Mouse (Mus musculus): ENCODE data around the gene Bmp7. TPM values are rescaled to one million over a fixed set of nuclear protein-coding genes. Genes with fewer than 3 reads are reported as not detected.

The Bmp7 gene
- polyA plus RNA-seq (2012; rRNA removed) = 1.4 TPM in 2 replicates

GRCm38 (mm10) chr2:172940003-172940798 is at the start of gene Bmp7:
Gene Bmp7, minus strand, starts transcription at chr2:172940321.

GRCm38 (mm10) chr2:172977409-172978130 is 37.4 kb upstream of the Bmp7 start, which contains the start of gene Spo11:
Gene Spo11, plus strand, starts transcription at chr2:172977700.

Other genes with a start within 250 kb of the Bmp7 start
- 0.01 TPM in 2 replicates for gene Spo11, start 37.4 kb upstream of the Bmp7 start, polyA plus RNA-seq (2012; rRNA removed)
- 43.2 and 47.6 TPM in 2 replicates for gene Rae1, start 59.8 kb upstream of the Bmp7 start, polyA plus RNA-seq (2012; rRNA removed)
- 211 and 254 TPM in 2 replicates for gene Rbm38, start 80.2 kb upstream of the Bmp7 start, polyA plus RNA-seq (2012; rRNA removed)
- gene Ctcfl, start 179.2 kb upstream of the Bmp7 start, polyA plus RNA-seq (2012; rRNA removed) = 0.01 TPM in 1 of 2 replicates, not detected in the other
- gene Pck1, start 212.7 kb upstream of the Bmp7 start, polyA plus RNA-seq (2012; rRNA removed) = 0.10 and 0.14 TPM in 2 replicates

All from liver, embryonic 14 days (tissue).